9 mouse cellular contexts compared by ENCODE assay signal in the genomic region with DNA sequence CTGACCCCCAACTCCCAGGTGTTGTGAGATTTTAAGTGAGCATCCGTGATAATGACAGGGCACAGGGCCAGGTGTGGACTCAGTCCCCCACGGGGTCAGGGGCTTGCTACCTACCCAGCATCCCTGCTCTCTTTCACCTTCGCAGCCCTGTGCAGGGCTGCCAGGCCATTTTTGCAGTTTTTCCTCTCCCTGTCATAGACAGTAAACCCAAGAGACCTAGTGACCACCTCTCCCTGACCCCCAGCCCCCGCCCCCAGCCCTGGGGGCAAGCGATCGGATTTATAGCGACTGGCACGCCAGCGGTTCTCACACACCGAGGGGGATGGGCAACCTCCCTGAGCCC. TPM values are rescaled to one million over a fixed set of nuclear protein-coding genes. Genes with fewer than 3 reads are reported as not detected.
A peak's percentile ranks its signal among the peaks of the same experiment; 100 is the strongest.
DNase-seq lines count a peak whose midpoint lies in the region; ATAC-seq and TF ChIP-seq lines count a peak whose summit lies in the region.
"Had no signal": no experiment of that assay in that cellular context is flagged by ENCODE, and none has a peak within 500 bp of the region (broad histone marks: within the 10 kb centered on the region; RNA-seq: fewer than 3 reads in every experiment).

No protein-coding gene starts in this region.

- peak overlapping the region; percentile 97 for H3K9ac ChIP-seq in neural tube, embryonic 11.5 days (ENCODE audit: low read length)
- peak overlapping the region; percentile 88 for H3K9ac ChIP-seq in limb, embryonic 15.5 days
- H3K9ac ChIP-seq in stomach, embryonic 16.5 days (ENCODE audit: low read length) = peak overlapping the region; percentile 83

- H3K4me1 ChIP-seq in cerebellum, adult 2 months (ENCODE audit: control insufficient read depth, insufficient read depth, low read length) = no peaks in the 10 kb centered on the region
- peaks cover 13% of the 10 kb centered on the region; the same call in 1 of the 2 replicates for H3K4me1 ChIP-seq in neural tube, embryonic 11.5 days (ENCODE audit: control insufficient read depth, insufficient read depth, low read length)
- H3K4me1 ChIP-seq in limb, embryonic 15.5 days = peaks cover 31% of the 10 kb centered on the region
- H3K4me1 ChIP-seq in stomach, embryonic 16.5 days (ENCODE audit: control insufficient read depth, insufficient read depth, low read length) = peaks cover 34% of the 10 kb centered on the region

- 9% methylated on average over 10 of the region's 10 CpGs for WGBS in cerebellum, adult 2 months
- 2% methylated on average over 10 of the region's 10 CpGs for WGBS in neural tube, embryonic 11.5 days
- WGBS in limb, embryonic 15.5 days = 6% methylated on average over 10 of the region's 10 CpGs
- WGBS in stomach, embryonic 16.5 days = 2% methylated on average over 10 of the region's 10 CpGs

- ATAC-seq in cerebellum, adult (ENCODE audit: insufficient number of reproducible peaks, low FRiP score, low TSS enrichment) = no peak
- ATAC-seq in neural tube, embryonic 11.5 days (ENCODE audit: insufficient read depth, low FRiP score, low TSS enrichment) = peak; percentile 54
- peak; percentile 46; the same call in 1 of the 2 replicates for ATAC-seq in limb, embryonic 15.5 days (ENCODE audit: insufficient number of reproducible peaks, low FRiP score, low TSS enrichment, low read depth)
- peak; percentile 1; the same call in 1 of the 2 replicates for ATAC-seq in stomach, embryonic 16.5 days (ENCODE audit: insufficient read depth, low FRiP score)

- no peaks in the 10 kb centered on the region for H3K27me3 ChIP-seq in cerebellum, adult 2 months (ENCODE audit: control insufficient read depth, insufficient read depth, low read length)
- H3K27me3 ChIP-seq in neural tube, embryonic 11.5 days (ENCODE audit: control insufficient read depth, insufficient read depth, low read length) = no peaks in the 10 kb centered on the region
- no peaks in the 10 kb centered on the region for H3K27me3 ChIP-seq in limb, embryonic 15.5 days
- no peaks in the 10 kb centered on the region for H3K27me3 ChIP-seq in stomach, embryonic 16.5 days (ENCODE audit: control insufficient read depth, insufficient read depth, low read length)

- DNase-seq in cerebellum, adult 2 months = peak in 1 of 2 experiments; percentile 34
- no peak for DNase-seq in neural tube, embryonic 11.5 days (ENCODE audit: low spot score)
- DNase-seq in neural tube, embryonic 10.5 days (ENCODE audit: extremely low spot score, low spot score) = no peak
- no peak for DNase-seq in cerebellum, postnatal 14 days
- no peak for DNase-seq in layer of hippocampus, postnatal 36 days

- no peaks in the 10 kb centered on the region for H3K9me3 ChIP-seq in neural tube, embryonic 11.5 days (ENCODE audit: control insufficient read depth, low read length)
- H3K9me3 ChIP-seq in limb, embryonic 15.5 days = no peaks in the 10 kb centered on the region
- no peaks in the 10 kb centered on the region for H3K9me3 ChIP-seq in stomach, embryonic 16.5 days (replicated peaks; ENCODE audit: control insufficient read depth, low read length)

- no peak overlapping the region for H3K27ac ChIP-seq in cerebellum, adult 2 months (ENCODE audit: insufficient read depth, low read length)
- H3K27ac ChIP-seq in neural tube, embryonic 11.5 days (ENCODE audit: low read depth, low read length) = peak overlapping the region; percentile 88
- H3K27ac ChIP-seq in limb, embryonic 15.5 days = peak overlapping the region; percentile 91
- peak overlapping the region; percentile 86; the same call in 1 of the 2 replicates for H3K27ac ChIP-seq in stomach, embryonic 16.5 days (ENCODE audit: low read length)

- H3K4me3 ChIP-seq in cerebellum, adult 2 months (replicated peaks; ENCODE audit: insufficient read depth, low read depth, low read length) = peak overlapping the region; percentile 53
- peak overlapping the region; percentile 89 for H3K4me3 ChIP-seq in neural tube, embryonic 11.5 days (ENCODE audit: low read depth, low read length)
- H3K4me3 ChIP-seq in limb, embryonic 15.5 days = peak overlapping the region; percentile 85
- peak overlapping the region; percentile 76 for H3K4me3 ChIP-seq in stomach, embryonic 16.5 days (replicated peaks; ENCODE audit: low read length)

- no peaks in the 10 kb centered on the region; the same call in 1 of the 2 replicates for H3K36me3 ChIP-seq in neural tube, embryonic 11.5 days (ENCODE audit: control insufficient read depth, insufficient read depth, low read length)
- peaks cover 18% of the 10 kb centered on the region for H3K36me3 ChIP-seq in limb, embryonic 15.5 days
- peaks cover 10% of the 10 kb centered on the region for H3K36me3 ChIP-seq in stomach, embryonic 16.5 days (ENCODE audit: control insufficient read depth, insufficient read depth, low read length)

- no peak for TF ChIP-seq CTCF in cerebellum, adult 2 months (IDR thresholded peaks at IDR 0.05; ENCODE audit: borderline replicate concordance, insufficient read depth, low read depth, low read length)

- TF ChIP-seq POLR2A in cerebellum, adult 2 months (IDR thresholded peaks at IDR 0.05; ENCODE audit: borderline replicate concordance, insufficient read depth, low read length) = no peak

- peak overlapping the region; percentile 62 for H3K4me2 ChIP-seq in neural tube, embryonic 11.5 days (ENCODE audit: low read depth)
- peak overlapping the region; percentile 82 for H3K4me2 ChIP-seq in limb, embryonic 15.5 days
- peak overlapping the region; percentile 80 for H3K4me2 ChIP-seq in stomach, embryonic 16.5 days (ENCODE audit: low read depth, low read length)

RNA-seq across cellular contexts. Expression of a gene that starts 0.4 kb away (rescaled TPM):
- 9.1 TPM in 2 replicates for polyA plus RNA-seq in cerebellum, adult 2 months (2012; rRNA removed)
- polyA plus RNA-seq in neural tube, embryonic 11.5 days (2014; fragmentation: Nextera tagmentation; extraction: Ambion mirVana) = 23.7 TPM in 2 replicates
- 28.4 and 28.6 TPM in 2 replicates for polyA plus RNA-seq in limb, embryonic 15.5 days (2015; fragmentation: Nextera tagmentation; extraction: Ambion mirVana)
- 21.3 and 21.5 TPM in 2 replicates for polyA plus RNA-seq in stomach, embryonic 16.5 days (2015; fragmentation: Nextera tagmentation; extraction: Ambion mirVana)
- 10 to 100 TPM; 10.5 to 12.6 TPM for total RNA-seq in layer of hippocampus, postnatal 36 days (2021)

RNA-seq across cellular contexts. Expression of a gene that starts 47.4 kb away (rescaled TPM):
- 1.1 TPM in 2 replicates for polyA plus RNA-seq in cerebellum, adult 2 months (2012; rRNA removed)
- polyA plus RNA-seq in neural tube, embryonic 11.5 days (2014; fragmentation: Nextera tagmentation; extraction: Ambion mirVana) = 0.42 TPM in 1 of 2 replicates, not detected in the other
- polyA plus RNA-seq in limb, embryonic 15.5 days (2015; fragmentation: Nextera tagmentation; extraction: Ambion mirVana) = 0.78 and 0.79 TPM in 2 replicates
- polyA plus RNA-seq in stomach, embryonic 16.5 days (2015; fragmentation: Nextera tagmentation; extraction: Ambion mirVana) = 0.62 and 1.2 TPM in 2 replicates
- total RNA-seq in layer of hippocampus, postnatal 36 days (2021) = 1 to 10 TPM in 1 of 2 experiments, not detected in 1; 1.4 TPM
- polyA plus RNA-seq: large intestine, adult 2 months had no signal

RNA-seq across cellular contexts. Expression of a gene that starts 50.9 kb away (rescaled TPM):
- polyA plus RNA-seq in cerebellum, adult 2 months (2012; rRNA removed) = 435 and 992 TPM in 2 replicates
- polyA plus RNA-seq in neural tube, embryonic 11.5 days (2014; fragmentation: Nextera tagmentation; extraction: Ambion mirVana) = 4,557 and 4,602 TPM in 2 replicates
- polyA plus RNA-seq in limb, embryonic 15.5 days (2015; fragmentation: Nextera tagmentation; extraction: Ambion mirVana) = 16,413 and 16,715 TPM in 2 replicates
- 13,147 and 13,964 TPM in 2 replicates for polyA plus RNA-seq in stomach, embryonic 16.5 days (2015; fragmentation: Nextera tagmentation; extraction: Ambion mirVana)
- 100 to 1,000 TPM; 192 to 362 TPM for total RNA-seq in layer of hippocampus, postnatal 36 days (2021)
